Mouse (Mus musculus) frontal cortex, adult 2 months (tissue): Measurements from ENCODE around the gene Dnajc6. TPM values are rescaled to one million over a fixed set of nuclear protein-coding genes. Genes with fewer than 3 reads are reported as not detected.

Source experiments
- DNase-seq, 2 experiments: peaks; one replicate each; pipeline ENCODE4 v3.0.0; 2022; ENCODE audit warnings: low spot score in 1 of 2; ENCODE audit errors: extremely low spot score in 1 of 2
- polyA plus RNA-seq: library from polyadenylated mRNA; depleted of rRNA; stranded (reverse); fragments of >200 nt; gene quantifications from 2 replicates; pipeline ENCODE4 v1.2.3, GENCODE M21; 2012

Dnajc6 gene
- polyA plus RNA-seq, 1 experiment: 149 TPM

- DNase-seq: no peak
These were observed 66.4 kb downstream of the Dnajc6 start for GRCm38 (mm10) chr4:101562836-101563235.

- no peak for DNase-seq
These were observed 67.2 kb downstream of the Dnajc6 start for GRCm38 (mm10) chr4:101563607-101564006.

GRCm38 (mm10) chr4:101564746-101565417 is 68.4 kb downstream of the Dnajc6 start:
- no peak for DNase-seq

GRCm38 (mm10) chr4:101569076-101569475 is 72.6 kb downstream of the Dnajc6 start:
- no peak for DNase-seq

- no peak for DNase-seq
These were observed 75.7 kb downstream of the Dnajc6 start for GRCm38 (mm10) chr4:101572142-101572541.

GRCm38 (mm10) chr4:101575307-101575706 is 78.9 kb downstream of the Dnajc6 start:
- no peak for DNase-seq

- no peak for DNase-seq
These were observed 82.3 kb downstream of the Dnajc6 start for GRCm38 (mm10) chr4:101578720-101579119.

- DNase-seq: no peak
These were observed 83.1 kb downstream of the Dnajc6 start for GRCm38 (mm10) chr4:101579517-101579916.

- no peak for DNase-seq
These were observed 84.7 kb downstream of the Dnajc6 start for GRCm38 (mm10) chr4:101581156-101581555.

- DNase-seq: no peak
These were observed 86.4 kb downstream of the Dnajc6 start for GRCm38 (mm10) chr4:101582882-101583281.

- DNase-seq: no peak
These were observed 88.3 kb downstream of the Dnajc6 start for GRCm38 (mm10) chr4:101584524-101585454.

- DNase-seq: no peak
These were observed 89.2 kb downstream of the Dnajc6 start for GRCm38 (mm10) chr4:101585455-101586184.

GRCm38 (mm10) chr4:101588932-101589331 is 92.5 kb downstream of the Dnajc6 start:
- peak; percentile 43 to 63 for DNase-seq

- DNase-seq: no peak
These were observed 93.3 kb downstream of the Dnajc6 start for GRCm38 (mm10) chr4:101589771-101590170.

GRCm38 (mm10) chr4:101591400-101591799 is 95.0 kb downstream of the Dnajc6 start:
- DNase-seq: no peak

- DNase-seq: no peak
These were observed 96.0 kb downstream of the Dnajc6 start for GRCm38 (mm10) chr4:101592466-101592865.

- DNase-seq: no peak
These were observed 105.3 kb downstream of the Dnajc6 start for GRCm38 (mm10) chr4:101601758-101602157.

- DNase-seq: no peak
These were observed 107.2 kb downstream of the Dnajc6 start for GRCm38 (mm10) chr4:101603635-101604034.

GRCm38 (mm10) chr4:101616520-101616919 is 120.1 kb downstream of the Dnajc6 start:
- DNase-seq: no peak

GRCm38 (mm10) chr4:101617742-101618141 is 121.3 kb downstream of the Dnajc6 start:
- no peak for DNase-seq

- DNase-seq: peak in 1 of 2 experiments; percentile 29
These were observed 123.8 kb downstream of the Dnajc6 start for GRCm38 (mm10) chr4:101620206-101620605.
